Mouse (Mus musculus): Measurements from ENCODE around the gene Tns1.

GRCm38 (mm10) chr1:73920701-73921100, 203.5 kb downstream of the Tns1 start:
- TF ChIP-seq CTCF (IDR thresholded peaks at IDR 0.05; ENCODE audit: control insufficient read depth, insufficient read depth, low read length): no peak
- no peak for TF ChIP-seq POLR2A (IDR thresholded peaks at IDR 0.05; ENCODE audit: borderline replicate concordance, control insufficient read depth, low read depth, low read length)

Data from bone marrow, adult 2 months (tissue).